Mouse (Mus musculus) neural tube, embryonic 11.5 days (tissue): ENCODE results near the gene Cnot3. TPM values are rescaled to one million over a fixed set of nuclear protein-coding genes. Genes with fewer than 3 reads are reported as not detected.
A peak's percentile ranks its signal among the peaks of the same experiment; 100 is the strongest.

ENCODE experiments used
- ATAC-seq: fragments of 200-750 bp; cut with Nextera tagmentation; 2 replicates; pipeline ENCODE4 v1.8.0; 2017; ENCODE audit warnings: moderate number of reproducible peaks, mild to moderate bottlenecking, moderate TSS enrichment, moderate library complexity; ENCODE audit not compliant: insufficient read depth, low FRiP score, low TSS enrichment
- DNase-seq: peaks from one replicate; pipeline ENCODE4 v3.0.0-alpha.2; 2015; ENCODE audit warnings: low spot score
- H3K27ac ChIP-seq: fragments of 300-500 bp; sonication (generic); 2 replicates; pipeline ENCODE4 v1.5.1; 2014; ENCODE audit warnings: low read depth, mild to moderate bottlenecking, low read length
- H3K27me3 ChIP-seq: fragments of 300-500 bp; sonication (generic); 2 replicates; pipeline ENCODE4 v1.6.1; 2014; ENCODE audit warnings: mild to moderate bottlenecking, low read length, mixed read lengths; ENCODE audit not compliant: control insufficient read depth, insufficient read depth
- H3K36me3 ChIP-seq: fragments of 300-500 bp; sonication (generic); 2 replicates; pipeline ENCODE4 v1.6.1; 2014; ENCODE audit warnings: mild to moderate bottlenecking, low read length, moderate library complexity, mixed read lengths; ENCODE audit not compliant: control insufficient read depth, insufficient read depth
- H3K4me1 ChIP-seq: fragments of 300-500 bp; sonication (generic); 2 replicates; pipeline ENCODE4 v1.6.1; 2014; ENCODE audit warnings: low read length, mixed read lengths; ENCODE audit not compliant: control insufficient read depth, insufficient read depth
- H3K4me2 ChIP-seq: fragments of 300-500 bp; sonication (generic); 2 replicates; pipeline ENCODE4 v1.6.1; 2014; ENCODE audit warnings: low read depth, mild to moderate bottlenecking, moderate library complexity
- H3K4me3 ChIP-seq: fragments of 300-500 bp; sonication (generic); 2 replicates; pipeline ENCODE4 v1.5.1; 2014; ENCODE audit warnings: low read depth, low read length
- H3K9ac ChIP-seq: fragments of 300-500 bp; sonication (generic); 2 replicates; pipeline ENCODE4 v1.6.1; 2014; ENCODE audit warnings: mild to moderate bottlenecking, low read length
- H3K9me3 ChIP-seq: fragments of 300-500 bp; sonication (generic); 2 replicates; pipeline ENCODE4 v1.6.1; 2016; ENCODE audit warnings: low read length; ENCODE audit not compliant: control insufficient read depth
- WGBS: fragments of 180-500 bp; shearing (Covaris S2); extraction: QIAGEN DNeasy Blood & Tissue Kit; methylation state at CpG from one replicate; pipeline ENCODE4 v1.1.7; 2014; 5-methylcytosine and 5-hydroxymethylcytosine counted together
- polyA plus RNA-seq: library from polyadenylated mRNA; unstranded; fragments of >200 nt; fragmentation: Nextera tagmentation; extraction: Ambion mirVana; gene quantifications from 2 replicates; pipeline ENCODE4 v1.2.1, GENCODE M21; 2014

Cnot3 gene
- polyA plus RNA-seq, 1 experiment from 2014 or later = 75.4 TPM

- Histone ChIP-seq H3K27me3 (no peaks in the 10 kb centered on the region), H3K9ac (no peak overlapping the region), H3K4me3 (no peak overlapping the region), H3K9me3 (0 out of 2 replicates have a peak, but pooled peaks cover 3% of the 10 kb centered on the region), H3K27ac (no peak overlapping the region), H3K4me1 (peaks cover 21% of the 10 kb centered on the region), H3K4me2 (no peak overlapping the region), H3K36me3 (peaks cover 9% of the 10 kb centered on the region)
- no peak for DNase-seq
- ATAC-seq = no peak
- 77% methylated on average over 5 of the region's 5 CpGs for WGBS
These were observed 1.7 kb upstream of the Cnot3 start for GRCm38 (mm10) chr7:3643412-3643811.

GRCm38 (mm10) chr7:3643843-3644242 is 1.2 kb upstream of the Cnot3 start:
- ATAC-seq (no peak), DNase-seq (no peak)
- no peak overlapping the region for H3K27ac ChIP-seq
- H3K4me2 ChIP-seq = peak overlapping the region; percentile 50
- no peak overlapping the region for H3K9ac ChIP-seq
- H3K27me3 ChIP-seq = no peaks in the 10 kb centered on the region
- H3K36me3 ChIP-seq = peaks cover 6% of the 10 kb centered on the region
- 29% methylated on average over 9 of the region's 9 CpGs for WGBS
- H3K4me1 ChIP-seq = peaks cover 21% of the 10 kb centered on the region
- 0 out of 2 replicates have a peak, but pooled peaks cover 3% of the 10 kb centered on the region for H3K9me3 ChIP-seq
- H3K4me3 ChIP-seq = peak overlapping the region; percentile 100

- no peaks in the 10 kb centered on the region for H3K27me3 ChIP-seq
- WGBS = 1% methylated on average over 11 of the region's 11 CpGs
- peaks cover 21% of the 10 kb centered on the region for H3K4me1 ChIP-seq
- ATAC-seq (no peak), DNase-seq (no peak)
- H3K9ac ChIP-seq = no peak overlapping the region
- H3K9me3 ChIP-seq = 0 out of 2 replicates have a peak, but pooled peaks cover 3% of the 10 kb centered on the region
- peak overlapping the region; percentile 50 for H3K4me2 ChIP-seq
- peaks cover 6% of the 10 kb centered on the region for H3K36me3 ChIP-seq
- no peak overlapping the region for H3K27ac ChIP-seq
- peak overlapping the region; percentile 100 for H3K4me3 ChIP-seq
These were observed 758 bp upstream of the Cnot3 start for GRCm38 (mm10) chr7:3644348-3644671.

- DNase-seq (no peak), ATAC-seq (peak; percentile 1; the same call in 1 of the 2 replicates)
- Histone ChIP-seq H3K9ac (peak overlapping the region; percentile 98), H3K4me3 (peak overlapping the region; percentile 100), H3K9me3 (0 out of 2 replicates have a peak, but pooled peaks cover 3% of the 10 kb centered on the region), H3K36me3 (peaks cover 10% of the 10 kb centered on the region), H3K27me3 (no peaks in the 10 kb centered on the region), H3K4me1 (peaks cover 21% of the 10 kb centered on the region), H3K27ac (peak overlapping the region; percentile 97), H3K4me2 (peak overlapping the region; percentile 73)
- WGBS = under 1% methylated on average over 40 of the region's 58 CpGs
These were observed 489 bp downstream of the Cnot3 start for GRCm38 (mm10) chr7:3645488-3646025.

GRCm38 (mm10) chr7:3646188-3646587 is 1.1 kb downstream of the Cnot3 start:
- Histone ChIP-seq H3K9ac (peak overlapping the region; percentile 98), H3K4me3 (peak overlapping the region; percentile 100), H3K27ac (no peak overlapping the region), H3K4me2 (peak overlapping the region; percentile 73), H3K36me3 (peaks cover 12% of the 10 kb centered on the region), H3K27me3 (no peaks in the 10 kb centered on the region), H3K9me3 (0 out of 2 replicates have a peak, but pooled peaks cover 3% of the 10 kb centered on the region), H3K4me1 (peaks cover 21% of the 10 kb centered on the region)
- 33% methylated on average over 9 of the region's 9 CpGs for WGBS
- no peak for ATAC-seq
- DNase-seq = no peak

- Histone ChIP-seq H3K4me2 (peak overlapping the region; percentile 73), H3K9me3 (0 out of 2 replicates have a peak, but pooled peaks cover 3% of the 10 kb centered on the region), H3K4me3 (peak overlapping the region; percentile 100), H3K27ac (no peak overlapping the region), H3K27me3 (no peaks in the 10 kb centered on the region), H3K4me1 (peaks cover 21% of the 10 kb centered on the region), H3K9ac (peak overlapping the region; percentile 98), H3K36me3 (peaks cover 13% of the 10 kb centered on the region)
- no peak for DNase-seq
- WGBS = 79% methylated on average over 4 of the region's 4 CpGs
- no peak for ATAC-seq
These were observed 1.6 kb downstream of the Cnot3 start for GRCm38 (mm10) chr7:3646641-3647040.

- Histone ChIP-seq H3K4me3 (no peak overlapping the region), H3K9ac (no peak overlapping the region), H3K36me3 (peaks cover 62% of the 10 kb centered on the region), H3K9me3 (no peaks in the 10 kb centered on the region), H3K27me3 (no peaks in the 10 kb centered on the region), H3K27ac (no peak overlapping the region), H3K4me1 (no peaks in the 10 kb centered on the region), H3K4me2 (no peak overlapping the region)
- DNase-seq = no peak
- WGBS = 89% methylated on average over 4 of the region's 4 CpGs
- no peak for ATAC-seq
These were observed 11.9 kb downstream of the Cnot3 start for GRCm38 (mm10) chr7:3656966-3657365.

- WGBS = 95% methylated on average over 14 of the region's 14 CpGs
- H3K9me3 ChIP-seq = no peaks in the 10 kb centered on the region
- H3K4me3 ChIP-seq = no peak overlapping the region
- H3K4me1 ChIP-seq = no peaks in the 10 kb centered on the region
- no peak overlapping the region for H3K9ac ChIP-seq
- DNase-seq (no peak), ATAC-seq (no peak)
- H3K27ac ChIP-seq = no peak overlapping the region
- no peak overlapping the region for H3K4me2 ChIP-seq
- peaks cover 53% of the 10 kb centered on the region for H3K36me3 ChIP-seq
- H3K27me3 ChIP-seq = no peaks in the 10 kb centered on the region
These were observed 13.5 kb downstream of the Cnot3 start for GRCm38 (mm10) chr7:3658578-3658977.

GRCm38 (mm10) chr7:3664524-3665214 is 19.6 kb downstream of the Cnot3 start:
- peak; percentile 28 for DNase-seq
- H3K27me3 ChIP-seq = no peaks in the 10 kb centered on the region
- peak; percentile 17 for ATAC-seq
- H3K9me3 ChIP-seq = no peaks in the 10 kb centered on the region
- peak overlapping the region; percentile 57 for H3K4me3 ChIP-seq
- peaks cover 3% of the 10 kb centered on the region; the same call in 1 of the 2 replicates for H3K4me1 ChIP-seq
- H3K27ac ChIP-seq = peak overlapping the region; percentile 23
- peak overlapping the region; percentile 74 for H3K9ac ChIP-seq
- WGBS = 34% methylated on average over 15 of the region's 15 CpGs
- peak overlapping the region; percentile 73 for H3K4me2 ChIP-seq
- peaks cover 12% of the 10 kb centered on the region for H3K36me3 ChIP-seq
